Mouse (Mus musculus) brain, embryonic 14.5 days (tissue): ENCODE data around the gene Spaar.

Experiments used
- CTCF ChIP-seq: fragments of 200-500 bp; IDR thresholded peaks from 2 replicates; pipeline ENCODE4 v1.5.1; 2012; ENCODE audit warnings: inconsistent platforms, mild to moderate bottlenecking, moderate library complexity, borderline replicate concordance; ENCODE audit not compliant: insufficient read depth, insufficient read length; ENCODE audit errors: extremely low read depth
- POLR2A ChIP-seq: fragments of 200-500 bp; IDR thresholded peaks from 2 replicates; pipeline ENCODE4 v1.6.1; 2012; ENCODE audit warnings: mild to moderate bottlenecking, inconsistent platforms, borderline replicate concordance; ENCODE audit not compliant: poor library complexity, insufficient read depth, insufficient read length, severe bottlenecking; ENCODE audit errors: extremely low read depth

DNA sequence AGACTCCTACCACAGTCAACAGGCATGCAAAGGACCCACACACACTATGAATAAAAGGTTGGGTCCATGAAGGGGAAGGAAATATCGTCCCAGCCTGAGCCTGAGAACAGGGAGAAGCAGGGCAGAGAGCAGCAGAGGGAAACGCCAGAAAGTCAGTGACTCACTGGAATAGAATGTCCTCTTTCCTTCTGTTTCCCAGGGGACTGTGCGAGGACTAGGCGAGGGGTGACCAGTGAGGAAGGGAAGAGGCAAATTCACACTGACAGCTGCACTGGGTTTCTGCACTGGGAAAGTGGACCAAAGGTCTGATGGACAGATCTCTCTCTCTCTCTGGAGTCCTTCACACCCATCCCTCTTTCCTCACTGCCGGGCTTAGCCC, 1.3 kb upstream of the Spaar start:
- TF ChIP-seq POLR2A = no peak
- no peak for TF ChIP-seq CTCF
